Mouse (Mus musculus) embryonic stem cell, embryonic (primary cell): ENCODE data around the gene Loxl3.

Source experiments
- CTCF ChIA-PET, 4 experiments: fragments of 300-600 bp in 2 of 4; fragments of 350-600 bp in 2 of 4; sonication (Branson Sonifier 250); formaldehyde crosslinking; loops; one replicate each; lab custom pipeline; 2022; ENCODE audit warnings: inconsistent platforms in 2 of 4; lab: Charles Lee
- POLR2A ChIA-PET, 4 experiments: fragments of 300-600 bp in 2 of 4; fragments of 350-600 bp in 2 of 4; sonication (Branson Sonifier 250); formaldehyde crosslinking; loops; one replicate each; lab custom pipeline; 2022; ENCODE audit warnings: antibody characterized with exemption in 4 of 4, inconsistent platforms in 1 of 4; lab: Charles Lee

Gene Loxl3

GRCm38 (mm10) chr6:83010010-83010409 lies 24.0 kb upstream of the Loxl3 start:
- ChIA-PET CTCF (no interaction called here), POLR2A (interaction anchor here in 1 of 4 experiments (1.1 kb wide), 1 partner anchor 73 kb away, joined by 3 read pairs; no protein-coding TSS in a partner anchor)

DNA sequence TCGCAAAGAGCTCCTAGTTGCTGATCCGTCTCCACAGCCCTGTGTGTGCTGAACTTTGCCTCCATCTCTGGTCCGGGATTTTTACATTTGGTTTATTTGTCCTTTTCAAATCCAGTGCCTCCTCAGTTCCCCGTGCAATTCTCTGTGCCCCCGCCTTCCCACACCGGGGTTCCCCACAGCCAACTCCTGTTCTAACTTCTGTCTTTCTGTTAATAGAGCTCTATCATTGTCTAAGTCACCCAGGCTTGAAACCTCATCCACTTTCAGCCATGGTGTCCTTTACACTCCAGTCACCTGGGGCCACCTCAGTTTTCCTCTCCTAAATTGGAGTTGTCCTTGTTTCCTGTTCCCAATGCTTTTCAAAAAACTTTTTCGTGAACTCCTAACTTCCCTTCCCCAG lies 22.7 kb upstream of the Loxl3 start:
- CTCF ChIA-PET, result interaction anchor here in 2 of 4 experiments (0.6 to 1.0 kb wide), 3 partner anchors 14 to 65 kb away, joined by 3 read pairs; partner anchors contain the start of gene M1ap (in 1 of the 2)
- POLR2A ChIA-PET, result no interaction called here

- CTCF ChIA-PET, result interaction anchor here in 2 of 4 experiments (0.6 to 1.0 kb wide), 3 partner anchors 15 to 65 kb away, joined by 3 read pairs; partner anchors contain the start of gene M1ap (in 1 of the 2)
- POLR2A ChIA-PET, result interaction anchor here in 2 of 4 experiments (0.6 to 0.9 kb wide), 2 partner anchors 17 to 35 kb away, joined by 3 to 5 read pairs; no protein-coding TSS in a partner anchor
These were observed 22.2 kb upstream of the Loxl3 start for GRCm38 (mm10) chr6:83011756-83012155.

GRCm38 (mm10) chr6:83013444-83013843 lies 20.5 kb upstream of the Loxl3 start:
- CTCF ChIA-PET, result no interaction called here
- POLR2A ChIA-PET, result no interaction called here

- ChIA-PET POLR2A (interaction anchor here in 1 of 4 experiments (0.7 to 1.8 kb wide), 7 partner anchors 11 to 77 kb away, joined by 3 to 8 read pairs (median 3); partner anchors contain the start of genes Dok1 and Loxl3), CTCF (interaction anchor here in 3 of 4 experiments (0.6 to 1.6 kb wide), 5 partner anchors 16 to 1047 kb away, joined by 3 to 6 read pairs (median 5); partner anchors contain the start of gene Pcgf1 (in 1 of the 3))
These were observed 19.2 kb upstream of the Loxl3 start for GRCm38 (mm10) chr6:83014482-83015466.

DNA sequence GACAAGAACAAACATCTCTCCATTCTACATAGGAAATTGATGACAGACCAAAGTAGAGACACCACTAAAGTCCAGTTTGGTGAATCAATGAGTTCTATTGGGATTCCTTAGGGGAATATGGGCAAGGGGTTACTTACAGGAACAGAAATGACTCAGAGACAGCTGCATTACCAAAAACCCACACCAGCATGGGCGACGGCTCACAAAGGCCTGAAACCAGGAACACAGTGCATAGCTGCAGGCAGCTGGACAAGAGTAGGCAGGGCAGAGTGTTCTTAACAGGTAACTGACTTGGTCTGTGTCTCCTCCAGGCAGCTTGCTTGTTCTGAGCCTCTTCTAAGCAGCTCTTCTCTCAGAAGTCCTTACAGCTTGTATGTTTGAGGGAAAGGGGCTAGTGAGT lies 18.2 kb upstream of the Loxl3 start:
- ChIA-PET CTCF (interaction anchor here in 2 of 4 experiments (1.6 kb wide), 2 partner anchors 19 to 62 kb away, joined by 4 to 6 read pairs; partner anchors contain the start of gene Pcgf1 (in 1 of the 2)), POLR2A (interaction anchor here in 1 of 4 experiments (0.7 to 1.8 kb wide), 3 partner anchors 14 to 18 kb away, joined by 3 to 8 read pairs (median 3); partner anchors contain the start of gene Loxl3)

GRCm38 (mm10) chr6:83017190-83017589 lies 16.8 kb upstream of the Loxl3 start:
- ChIA-PET POLR2A (interaction anchor here in 1 of 4 experiments (0.6 to 1.1 kb wide), 2 partner anchors 12 to 1396 kb away, joined by 3 read pairs; no protein-coding TSS in a partner anchor), CTCF (no interaction called here)

GRCm38 (mm10) chr6:83019044-83019443 lies 14.9 kb upstream of the Loxl3 start:
- POLR2A ChIA-PET, result no interaction called here
- CTCF ChIA-PET, result no interaction called here

DNA sequence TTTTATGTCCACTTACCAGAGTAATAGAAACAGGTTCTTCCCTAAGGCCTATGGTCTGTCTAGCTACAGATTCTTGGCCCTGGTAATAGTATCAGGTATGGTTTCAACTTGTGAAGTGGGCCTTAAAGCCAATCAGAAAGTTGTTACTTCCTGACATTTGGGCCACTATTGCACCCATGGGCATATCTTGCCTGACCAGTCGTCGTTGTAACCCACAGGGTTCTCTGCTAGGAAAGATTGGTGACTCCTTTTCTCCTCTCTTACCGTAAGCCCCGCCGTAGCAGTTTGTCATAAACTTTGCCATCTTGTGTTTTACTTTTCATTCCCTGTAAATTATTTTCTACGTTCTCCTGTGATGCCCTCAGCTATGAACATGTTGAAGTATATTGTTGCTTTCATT lies 13.9 kb upstream of the Loxl3 start:
- POLR2A ChIA-PET, result no interaction called here
- CTCF ChIA-PET, result no interaction called here

- POLR2A ChIA-PET, result no interaction called here
- CTCF ChIA-PET, result no interaction called here
These were observed 13.0 kb upstream of the Loxl3 start for GRCm38 (mm10) chr6:83020836-83021593.

GRCm38 (mm10) chr6:83023008-83023407 lies 11.0 kb upstream of the Loxl3 start:
- POLR2A ChIA-PET, result interaction anchor here in 2 of 4 experiments (0.6 kb wide), 2 partner anchors 189 to 622 kb away, joined by 4 to 7 read pairs; no protein-coding TSS in a partner anchor
- CTCF ChIA-PET, result interaction anchor here in 1 of 4 experiments (0.8 kb wide), 1 partner anchor 26 kb away, joined by 3 read pairs; no protein-coding TSS in a partner anchor

GRCm38 (mm10) chr6:83023786-83024185 lies 10.2 kb upstream of the Loxl3 start:
- ChIA-PET POLR2A (interaction anchor here in 1 of 4 experiments (0.9 kb wide), 1 partner anchor 24 kb away, joined by 4 read pairs; no protein-coding TSS in a partner anchor), CTCF (interaction anchor here in 1 of 4 experiments (1.4 kb wide), 1 partner anchor 27 kb away, joined by 3 read pairs; no protein-coding TSS in a partner anchor)

DNA sequence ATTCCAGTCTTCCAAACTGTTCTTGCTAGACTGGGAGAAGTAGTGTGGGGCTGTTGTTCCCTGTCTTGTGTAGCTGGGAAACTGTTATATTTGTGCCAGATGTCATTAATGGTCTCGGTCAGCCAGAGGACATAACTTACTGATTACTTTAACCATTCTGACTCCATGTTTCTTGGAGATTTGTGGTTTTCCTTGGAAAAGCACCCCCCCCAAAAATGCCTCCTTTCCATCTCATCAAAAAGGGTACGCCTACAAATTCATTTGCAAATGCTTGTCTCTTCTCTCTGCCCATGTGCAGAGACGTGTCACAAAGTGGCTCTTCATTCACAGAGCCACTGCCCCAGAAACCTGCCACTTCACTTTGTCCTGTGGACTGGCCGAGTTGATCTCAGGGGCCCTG lies 9.6 kb upstream of the Loxl3 start:
- CTCF ChIA-PET, result interaction anchor here in 1 of 4 experiments (1.4 kb wide), 1 partner anchor 28 kb away, joined by 3 read pairs; no protein-coding TSS in a partner anchor
- POLR2A ChIA-PET, result interaction anchor here in 1 of 4 experiments (0.9 kb wide), 1 partner anchor 25 kb away, joined by 4 read pairs; no protein-coding TSS in a partner anchor

GRCm38 (mm10) chr6:83025221-83025620 lies 8.8 kb upstream of the Loxl3 start:
- CTCF ChIA-PET, result no interaction called here
- POLR2A ChIA-PET, result no interaction called here

GRCm38 (mm10) chr6:83027293-83027692 lies 6.7 kb upstream of the Loxl3 start:
- ChIA-PET CTCF (no interaction called here), POLR2A (no interaction called here)

DNA sequence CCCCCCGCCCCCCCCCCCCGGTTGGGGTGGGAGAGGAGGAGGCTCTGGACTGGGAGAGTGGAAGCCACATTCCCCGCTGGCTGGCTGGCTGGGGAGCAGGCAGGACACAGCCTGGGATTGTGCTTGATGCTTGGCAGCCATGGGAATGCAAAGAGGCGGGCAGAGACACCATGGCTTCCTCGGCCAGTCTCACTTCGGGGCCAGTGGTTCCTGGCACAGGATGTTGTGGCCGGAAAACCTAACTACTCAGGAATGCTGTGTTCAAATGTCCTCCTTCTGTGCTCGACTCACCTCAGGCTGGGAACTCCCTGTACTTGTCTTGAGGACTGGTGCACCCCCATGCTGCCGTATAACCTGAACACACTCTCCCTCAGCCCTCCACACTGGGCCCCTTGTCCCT lies 6.3 kb upstream of the Loxl3 start:
- POLR2A ChIA-PET, result no interaction called here
- CTCF ChIA-PET, result no interaction called here

DNA sequence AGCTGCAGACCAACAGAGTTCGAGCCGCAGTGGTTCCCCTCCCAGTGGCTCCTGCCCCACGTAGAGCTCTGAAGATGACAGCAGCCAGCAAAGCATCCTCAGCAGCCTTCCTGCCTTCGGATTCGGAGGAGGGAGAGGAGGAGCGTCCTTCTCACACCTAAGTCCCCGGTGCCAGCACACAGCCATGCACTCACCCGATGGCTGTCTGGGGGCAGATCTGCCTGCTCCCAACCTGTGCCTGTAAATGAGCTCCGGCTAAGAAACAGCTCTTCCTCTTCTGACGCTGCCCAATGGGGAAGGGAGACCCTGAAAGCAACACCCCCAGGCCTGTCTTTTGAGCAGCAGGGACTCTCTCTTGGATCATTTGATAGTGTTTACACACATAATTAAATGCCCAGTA lies 4.2 kb upstream of the Loxl3 start:
- POLR2A ChIA-PET, result interaction anchor here in 2 of 4 experiments (0.7 to 1.5 kb wide), 4 partner anchors 14 to 105 kb away, joined by 3 to 4 read pairs (median 3); partner anchors contain the start of genes Aup1 (in 1 of the 2) and Rtkn (in 1 of the 2)
- CTCF ChIA-PET, result interaction anchor here in 2 of 4 experiments (1.2 to 1.5 kb wide), 1 partner anchor 33 kb away, joined by 5 to 6 read pairs; no protein-coding TSS in a partner anchor

DNA sequence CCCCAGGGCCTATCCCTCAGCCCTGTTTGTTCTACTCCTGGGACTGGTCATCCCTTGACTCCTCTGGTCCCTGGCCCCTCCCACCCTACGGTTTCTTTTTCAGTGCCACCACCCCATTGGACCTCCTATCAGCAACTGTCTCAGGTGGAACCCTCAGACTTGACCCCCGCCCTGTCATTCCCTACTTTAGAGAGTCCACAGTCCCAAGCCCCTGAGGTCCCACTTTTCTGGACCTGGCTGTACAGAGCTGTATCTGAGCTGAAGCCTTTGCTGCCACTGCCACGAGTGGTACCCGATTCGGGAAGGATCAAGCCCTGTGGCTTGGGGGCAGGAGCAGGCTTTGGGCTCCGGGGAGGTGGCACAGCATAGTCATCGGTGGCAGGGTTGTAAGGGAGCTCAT lies 2.9 kb upstream of the Loxl3 start:
- ChIA-PET CTCF (no interaction called here), POLR2A (interaction anchor here in 2 of 4 experiments (0.7 to 2.3 kb wide), 6 partner anchors 9 to 55 kb away, joined by 3 to 8 read pairs (median 4); partner anchors contain the start of genes Aup1 (in 1 of the 2), Dqx1 (in 1 of the 2), Htra2 (in 1 of the 2) and Lbx2 (in 1 of the 2))
